Mouse (Mus musculus) T-helper 2 cell (primary cell): ENCODE measurements around the gene Tmcc3.
"Not testable (repeated sequence)": the region's sequence is repeated elsewhere in the genome, so short reads cannot be mapped to it uniquely, and the experiment has no call there.

Source experiments
- in situ Hi-C: fragments of 300-600 bp; cut with MboI, MseI; formaldehyde crosslinking; loops from one replicate; pipeline ENCODE4 v1.15.1; 2025; ENCODE audit warnings: high pct_unique_total_duplicates

The Tmcc3 gene

GRCm38 (mm10) chr10:94575958-94576357 lies 264.2 kb downstream of the Tmcc3 start:
- in situ Hi-C loops, result no loop called here

- in situ Hi-C loops, result no loop called here
Measured at GRCm38 (mm10) chr10:94578870-94579269, 267.1 kb downstream of the Tmcc3 start.

GRCm38 (mm10) chr10:94581384-94581783 lies 269.6 kb downstream of the Tmcc3 start:
- in situ Hi-C loops, result no loop called here

- in situ Hi-C loops, result no loop called here
Measured at GRCm38 (mm10) chr10:94583714-94584113, 272.0 kb downstream of the Tmcc3 start.

GRCm38 (mm10) chr10:94584851-94585359 lies 273.2 kb downstream of the Tmcc3 start:
- in situ Hi-C loops, result no loop called here

GRCm38 (mm10) chr10:94585819-94586218 lies 274.1 kb downstream of the Tmcc3 start:
- in situ Hi-C loops, result no loop called here

- in situ Hi-C loops, result no loop called here
Measured at GRCm38 (mm10) chr10:94588976-94589375, 277.2 kb downstream of the Tmcc3 start.

GRCm38 (mm10) chr10:94595705-94596104 lies 284.0 kb downstream of the Tmcc3 start:
- in situ Hi-C loops, result no loop called here

GRCm38 (mm10) chr10:94599846-94600245 lies 288.1 kb downstream of the Tmcc3 start:
- in situ Hi-C loops, result not testable (repeated sequence)

GRCm38 (mm10) chr10:94601034-94601433 lies 289.3 kb downstream of the Tmcc3 start:
- in situ Hi-C loops, result no loop called here

- in situ Hi-C loops, result no loop called here
Measured at GRCm38 (mm10) chr10:94605491-94605890, 293.7 kb downstream of the Tmcc3 start.

- in situ Hi-C loops, result no loop called here
Measured at GRCm38 (mm10) chr10:94609309-94609777, 297.6 kb downstream of the Tmcc3 start.

- in situ Hi-C loops, result no loop called here
Measured at GRCm38 (mm10) chr10:94611228-94611968, 299.6 kb downstream of the Tmcc3 start.

- in situ Hi-C loops, result no loop called here
Measured at GRCm38 (mm10) chr10:94611969-94612440, 300.3 kb downstream of the Tmcc3 start.

- in situ Hi-C loops, result no loop called here
Measured at GRCm38 (mm10) chr10:94619586-94619985, 307.8 kb downstream of the Tmcc3 start.

GRCm38 (mm10) chr10:94620561-94620960 lies 308.8 kb downstream of the Tmcc3 start:
- in situ Hi-C loops, result no loop called here

- in situ Hi-C loops, result no loop called here
Measured at GRCm38 (mm10) chr10:94621420-94622225, 309.9 kb downstream of the Tmcc3 start.

- in situ Hi-C loops, result no loop called here
Measured at GRCm38 (mm10) chr10:94622281-94622680, 310.5 kb downstream of the Tmcc3 start.

- in situ Hi-C loops, result no loop called here
Measured at GRCm38 (mm10) chr10:94622828-94623227, 311.1 kb downstream of the Tmcc3 start.

- in situ Hi-C loops, result no loop called here
Measured at GRCm38 (mm10) chr10:94623617-94624016, 311.9 kb downstream of the Tmcc3 start.

GRCm38 (mm10) chr10:94625036-94625435 lies 313.3 kb downstream of the Tmcc3 start:
- in situ Hi-C loops, result loop anchor here (5.0 kb wide), 1 partner anchor 347 kb away; no protein-coding TSS in a partner anchor

GRCm38 (mm10) chr10:94625606-94626005 lies 313.9 kb downstream of the Tmcc3 start:
- in situ Hi-C loops, result loop anchor here (5.0 kb wide), 1 partner anchor 347 kb away; no protein-coding TSS in a partner anchor
